Mouse (Mus musculus) heart, postnatal 0 days (tissue): Measurements from ENCODE around the gene Fam32a.

ENCODE experiments used
- CTCF ChIP-seq: IDR thresholded peaks from 2 replicates; pipeline ENCODE4 v1.5.1; 2016; ENCODE audit warnings: antibody characterized with exemption, control low read depth, low read depth
- EP300 ChIP-seq: IDR thresholded peaks from 2 replicates; pipeline ENCODE4 v1.6.1; 2016; ENCODE audit warnings: antibody characterized with exemption, low read depth

GRCm38 (mm10) chr8:72267106-72267505 is 47.6 kb downstream of the Fam32a start:
- TF ChIP-seq CTCF (no peak), EP300 (no peak)
